Mouse (Mus musculus) CH12.LX (cell line): ENCODE data around the gene Naa16. TPM values are rescaled to one million over a fixed set of nuclear protein-coding genes. Genes with fewer than 3 reads are reported as not detected.

Experiments used
- DNase-seq: peaks from one replicate; pipeline ENCODE4 v3.0.0-alpha.2; 2013; ENCODE audit errors: extremely low read depth
- H3K27ac ChIP-seq: 2 replicates; pipeline ENCODE4 v1.5.1; 2012; ENCODE audit warnings: low read depth, mild to moderate bottlenecking, control low read depth, moderate library complexity; ENCODE audit not compliant: insufficient read depth
- H3K27me3 ChIP-seq: replicated peaks from 2 replicates; pipeline ENCODE3; 2012; ENCODE audit warnings: inconsistent platforms
- H3K36me3 ChIP-seq, 2 experiments: replicated peaks in 1 of 2; 2 replicates each; pipeline versions ENCODE3 to v1.6.1; 2012; ENCODE audit warnings: inconsistent platforms in 1 of 2, low read length in 1 of 2, mild to moderate bottlenecking in 1 of 2, mixed read lengths in 1 of 2, moderate library complexity in 1 of 2; ENCODE audit not compliant: control insufficient read depth in 1 of 2, insufficient read depth in 1 of 2
- H3K4me1 ChIP-seq, 2 experiments: 2 replicates each; pipeline ENCODE4 v1.6.1; 2012; ENCODE audit warnings: inconsistent platforms in 1 of 2, moderate library complexity in 1 of 2; ENCODE audit not compliant: insufficient read depth in 2 of 2, control insufficient read depth in 1 of 2
- H3K4me2 ChIP-seq: 2 replicates; pipeline ENCODE4 v1.6.1; 2012; ENCODE audit warnings: low read depth, mild to moderate bottlenecking, control low read depth; ENCODE audit not compliant: poor library complexity, insufficient read depth, severe bottlenecking
- H3K4me3 ChIP-seq, 3 experiments: fragments of 150-350 bp in 1 of 3; sonication (generic) in 1 of 3; replicated peaks in 1 of 3; 2 replicates each; pipeline versions ENCODE3 to v1.5.1; 2011 to 2012; ENCODE audit warnings: low read depth in 2 of 3, low read length in 2 of 3, mild to moderate bottlenecking in 2 of 3, moderate library complexity in 2 of 3, control low read depth in 1 of 3, improper control_type of control experiment in 1 of 3, inconsistent platforms in 1 of 3, mixed read lengths in 1 of 3; ENCODE audit not compliant: poor library complexity in 1 of 3
- H3K79me2 ChIP-seq: replicated peaks from 2 replicates; pipeline ENCODE4 v1.6.1; 2012; ENCODE audit warnings: mild to moderate bottlenecking, moderate library complexity; ENCODE audit not compliant: control insufficient read depth, poor library complexity, insufficient read depth, severe bottlenecking; ENCODE audit errors: extremely low read depth
- H3K9ac ChIP-seq: 2 replicates; pipeline ENCODE4 v1.6.1; 2012; ENCODE audit warnings: low read depth, mild to moderate bottlenecking, control low read depth, moderate library complexity; ENCODE audit not compliant: insufficient read depth
- H3K9me3 ChIP-seq: replicated peaks from 2 replicates; pipeline ENCODE3; 2012; ENCODE audit warnings: low read length, inconsistent platforms, mixed read lengths
- CHD1 ChIP-seq: IDR thresholded peaks from 2 replicates; pipeline ENCODE4 v1.6.1; 2012; ENCODE audit warnings: low read depth, low read length, improper control_type of control experiment, inconsistent platforms
- CHD2 ChIP-seq: IDR thresholded peaks from 2 replicates; pipeline ENCODE4 v1.6.1; 2011; ENCODE audit warnings: low read length, improper control_type of control experiment
- HCFC1 ChIP-seq: IDR thresholded peaks from 2 replicates; pipeline ENCODE4 v1.6.1; 2012; ENCODE audit warnings: low read depth, mild to moderate bottlenecking, inconsistent platforms, low read length, improper control_type of control experiment
- MAX ChIP-seq: IDR thresholded peaks from 2 replicates; pipeline ENCODE4 v1.6.1; 2011; ENCODE audit warnings: low read length, improper control_type of control experiment
- MAZ ChIP-seq: IDR thresholded peaks from 2 replicates; pipeline ENCODE4 v1.6.1; 2012; ENCODE audit warnings: low read depth, mild to moderate bottlenecking, inconsistent platforms, low read length, improper control_type of control experiment, moderate library complexity
- MYC ChIP-seq: IDR thresholded peaks from 2 replicates; pipeline ENCODE4 v1.6.1; 2011; ENCODE audit warnings: low read depth, mild to moderate bottlenecking, improper control_type of control experiment, low read length
- RAD21 ChIP-seq: IDR thresholded peaks from 2 replicates; pipeline ENCODE4 v1.6.1; 2011; ENCODE audit warnings: low read depth, mild to moderate bottlenecking, low read length, improper control_type of control experiment, moderate library complexity
- RCOR1 ChIP-seq: conservative IDR thresholded peaks from 2 replicates; pipeline ENCODE4 v1.6.1; 2012; ENCODE audit warnings: low read depth, mild to moderate bottlenecking, inconsistent platforms, low read length, improper control_type of control experiment
- TCF12 ChIP-seq: IDR thresholded peaks from 2 replicates; pipeline ENCODE4 v1.6.1; 2014; ENCODE audit warnings: low read depth, mild to moderate bottlenecking, inconsistent platforms, low read length, improper control_type of control experiment
- USF1 ChIP-seq: IDR thresholded peaks from 2 replicates; pipeline ENCODE4 v1.6.1; 2014; ENCODE audit warnings: low read depth, mild to moderate bottlenecking, inconsistent platforms, low read length, improper control_type of control experiment
- USF2 ChIP-seq: conservative IDR thresholded peaks from 2 replicates; pipeline ENCODE4 v1.6.1; 2011; ENCODE audit warnings: low read depth, low read length, improper control_type of control experiment
- ZKSCAN1 ChIP-seq: IDR thresholded peaks from 2 replicates; pipeline ENCODE4 v1.6.1; 2012; ENCODE audit warnings: low read depth, inconsistent platforms, low read length, improper control_type of control experiment, borderline replicate concordance
- ZNF384 ChIP-seq: IDR thresholded peaks from 2 replicates; pipeline ENCODE4 v1.6.1; 2012; ENCODE audit warnings: low read depth, low read length, improper control_type of control experiment, inconsistent platforms
- dilution Hi-C: fragments of 300-500 bp; cut with MboI; formaldehyde crosslinking; loops from 2 replicates; pipeline ENCODE4 v1.14.3; 2020; ENCODE audit warnings: low sequenced_read_pairs; ENCODE audit not compliant: extremely low pct_unique_long_range_greater_than_20kb, extremely low pct_ligation_motif_present
- in situ Hi-C: fragments of 300-500 bp; cut with MboI; formaldehyde crosslinking; loops from 3 replicates; pipeline ENCODE4 v1.14.3; 2019; ENCODE audit warnings: low sequenced_read_pairs, low pct_ligation_motif_present, low pct_unique_long_range_greater_than_20kb, mixed read lengths
- polyA plus RNA-seq: library from polyadenylated mRNA; unstranded; fragments of >175 nt; gene quantifications from 2 replicates; pipeline ENCODE4 v1.2.1, GENCODE M21; 2012; ENCODE audit warnings: low read depth; ENCODE audit not compliant: insufficient read length
- total RNA-seq, 2 experiments: library from RNA; depleted of rRNA; stranded (reverse); fragments of 300-350 nt in 1 of 2; fragments of >200 nt in 1 of 2; gene quantifications; 2 replicates each; pipeline ENCODE4 v1.2.3; 2012 to 2014

Gene Naa16
- total and polyA plus RNA-seq, 3 experiments = 16.4 to 60.0 (median 42.6) TPM

GRCm38 (mm10) chr14:79377041-79377440, 13.5 kb downstream of the Naa16 start:
- TF ChIP-seq RAD21 (no peak), ZKSCAN1 (no peak), CHD1 (no peak), HCFC1 (no peak), MAZ (no peak), MAX (no peak)
- Histone ChIP-seq H3K4me3 (no peak overlapping the region), H3K4me2 (no peak overlapping the region), H3K27me3 (no peaks in the 10 kb centered on the region), H3K9me3 (no peaks in the 10 kb centered on the region), H3K79me2 (peaks cover 30% of the 10 kb centered on the region), H3K36me3 (peaks cover 20 to 56% of the 10 kb centered on the region in 2 experiments), H3K4me1 (peaks cover 0 to 4% of the 10 kb centered on the region in 2 experiments; a peak in 1 of 4 replicates), H3K27ac (no peak overlapping the region), H3K9ac (no peak overlapping the region)
- in situ Hi-C loops (no loop called here), dilution Hi-C loops (no loop called here)
- no peak for DNase-seq

- no peak overlapping the region for H3K27ac ChIP-seq
- H3K9me3 ChIP-seq = no peaks in the 10 kb centered on the region
- H3K4me2 ChIP-seq = no peak overlapping the region
- DNase-seq = no peak
- H3K4me1 ChIP-seq = no peaks in the 10 kb centered on the region
- no peaks in the 10 kb centered on the region for H3K27me3 ChIP-seq
- H3K36me3 ChIP-seq = peaks cover 31 to 76% of the 10 kb centered on the region in 2 experiments
- in situ Hi-C loops = no loop called here
- H3K79me2 ChIP-seq = peaks cover 5% of the 10 kb centered on the region; the same call in 1 of the 2 replicates
- H3K4me3 ChIP-seq = no peak overlapping the region
- TF ChIP-seq ZKSCAN1 (no peak), CHD1 (no peak), MYC (no peak), RCOR1 (no peak)
- no peak overlapping the region for H3K9ac ChIP-seq
- dilution Hi-C loops = no loop called here
These were observed 32.5 kb downstream of the Naa16 start for GRCm38 (mm10) chr14:79358055-79358454.

DNA sequence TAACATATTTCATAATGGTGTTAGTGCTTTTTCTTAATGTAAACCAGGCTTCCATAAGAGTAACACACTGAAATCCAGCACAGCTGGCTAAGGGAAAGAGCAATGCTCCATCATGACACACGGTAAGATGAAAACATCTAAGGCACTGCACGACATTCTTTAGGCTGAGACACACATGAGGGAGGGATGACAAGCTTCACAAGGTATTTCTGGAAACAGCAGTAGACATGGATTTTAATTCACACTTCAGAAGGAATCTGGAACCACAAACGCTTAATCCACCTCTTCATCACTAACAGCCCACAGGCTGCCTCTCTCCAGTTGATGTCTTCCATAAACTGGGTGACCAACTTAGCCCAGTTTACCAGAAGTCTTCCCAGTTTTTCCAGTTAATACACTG, 44.2 kb downstream of the Naa16 start:
- no peak overlapping the region for H3K4me3 ChIP-seq
- in situ Hi-C loops = no loop called here
- no peak overlapping the region for H3K4me2 ChIP-seq
- no peak for DNase-seq
- no peaks in the 10 kb centered on the region for H3K4me1 ChIP-seq
- no peak overlapping the region for H3K27ac ChIP-seq
- no peaks in the 10 kb centered on the region for H3K27me3 ChIP-seq
- H3K36me3 ChIP-seq = peaks cover 45 to 82% of the 10 kb centered on the region in 2 experiments
- no peak overlapping the region for H3K9ac ChIP-seq
- dilution Hi-C loops = no loop called here
- 0 out of 2 replicates have a peak, but pooled peaks cover 2% of the 10 kb centered on the region for H3K79me2 ChIP-seq
- no peak for TF ChIP-seq TCF12
- TF ChIP-seq CHD2 = no peak
- TF ChIP-seq ZKSCAN1 = no peak
- no peak for TF ChIP-seq USF1
- no peak for TF ChIP-seq USF2
- TF ChIP-seq ZNF384 = no peak
- H3K9me3 ChIP-seq = peaks cover 3% of the 10 kb centered on the region
